Mouse (Mus musculus) liver, postnatal 0 days (tissue): ENCODE measurements around the gene Chek2. TPM values are rescaled to one million over a fixed set of nuclear protein-coding genes. Genes with fewer than 3 reads are reported as not detected.

ENCODE experiments used
- ATAC-seq: fragments of 200-750 bp; cut with Nextera tagmentation; 2 replicates; pipeline ENCODE4 v1.8.0; 2017; ENCODE audit warnings: mild to moderate bottlenecking, moderate library complexity
- DNase-seq: peaks from one replicate; pipeline ENCODE4 v3.0.0-alpha.2; 2016
- H3K27ac ChIP-seq: fragments of 300-500 bp; sonication (generic); 2 replicates; pipeline ENCODE4 v1.5.1; 2014; ENCODE audit warnings: antibody characterized with exemption, moderate library complexity, mild to moderate bottlenecking, low read depth
- H3K27me3 ChIP-seq: fragments of 300-500 bp; sonication (generic); 2 replicates; pipeline ENCODE4 v1.6.1; 2014; ENCODE audit warnings: low read length, control low read depth, mixed read lengths; ENCODE audit not compliant: insufficient read depth
- H3K36me3 ChIP-seq: fragments of 300-500 bp; sonication (generic); replicated peaks from 2 replicates; pipeline ENCODE4 v1.6.1; 2014; ENCODE audit warnings: mild to moderate bottlenecking, control low read depth, low read length, moderate library complexity, mixed read lengths; ENCODE audit not compliant: insufficient read depth
- H3K4me1 ChIP-seq: fragments of 300-500 bp; sonication (generic); 2 replicates; pipeline ENCODE4 v1.6.1; 2014; ENCODE audit warnings: antibody characterized with exemption, mild to moderate bottlenecking, control low read depth; ENCODE audit not compliant: insufficient read depth
- H3K4me2 ChIP-seq: fragments of 300-500 bp; sonication (generic); 2 replicates; pipeline ENCODE4 v1.6.1; 2014; ENCODE audit warnings: low read depth, mild to moderate bottlenecking, low read length, moderate library complexity, mixed read lengths
- H3K4me3 ChIP-seq: fragments of 300-500 bp; sonication (generic); 2 replicates; pipeline ENCODE4 v1.5.1; 2014; ENCODE audit warnings: low read depth, low read length
- H3K9ac ChIP-seq: fragments of 300-500 bp; sonication (generic); replicated peaks from 2 replicates; pipeline ENCODE4 v1.6.1; 2014; ENCODE audit warnings: mild to moderate bottlenecking, moderate library complexity
- H3K9me3 ChIP-seq: fragments of 300-500 bp; sonication (generic); 2 replicates; pipeline ENCODE4 v1.6.1; 2016; ENCODE audit warnings: mild to moderate bottlenecking, control low read depth, low read length, mixed read lengths
- CTCF ChIP-seq: sonication (generic); IDR thresholded peaks from 2 replicates; pipeline ENCODE4 v1.5.1; 2016; ENCODE audit warnings: antibody characterized with exemption, low read depth
- EP300 ChIP-seq: IDR thresholded peaks from 2 replicates; pipeline ENCODE4 v1.6.1; 2016; ENCODE audit warnings: antibody characterized with exemption, low read depth, mild to moderate bottlenecking
- WGBS: fragments of 180-500 bp; shearing (Covaris S2); extraction: QIAGEN DNeasy Blood & Tissue Kit; methylation state at CpG from one replicate; pipeline ENCODE4 v1.1.7; 2014; ENCODE audit not compliant: insufficient replicate concordance; 5-methylcytosine and 5-hydroxymethylcytosine counted together
- polyA plus RNA-seq: library from polyadenylated mRNA; unstranded; fragments of >200 nt; fragmentation: Nextera tagmentation; extraction: Ambion mirVana; gene quantifications from 2 replicates; pipeline ENCODE4 v1.2.1, GENCODE M21; 2015

Gene Chek2
- polyA plus RNA-seq, 1 experiment from 2014 or later, result 13.2 TPM

GRCm38 (mm10) chr5:110860445-110860844 lies 20.7 kb downstream of the Chek2 start:
- no peaks in the 10 kb centered on the region for H3K27me3 ChIP-seq
- H3K27ac ChIP-seq, result no peak overlapping the region
- no peak for DNase-seq
- ATAC-seq, result no peak
- no peak overlapping the region for H3K4me3 ChIP-seq
- no peaks in the 10 kb centered on the region for H3K4me1 ChIP-seq
- H3K4me2 ChIP-seq, result no peak overlapping the region
- no peaks in the 10 kb centered on the region for H3K9me3 ChIP-seq
- H3K9ac ChIP-seq, result no peak overlapping the region
- TF ChIP-seq CTCF (no peak), EP300 (no peak)
- WGBS, result 88% methylated on average over 5 of the region's 5 CpGs
- peaks cover 33% of the 10 kb centered on the region for H3K36me3 ChIP-seq

GRCm38 (mm10) chr5:110868460-110868859 lies 28.7 kb downstream of the Chek2 start:
- Histone ChIP-seq H3K36me3 (peaks cover 36% of the 10 kb centered on the region), H3K27ac (no peak overlapping the region)
- 90% methylated on average over 4 of the region's 4 CpGs for WGBS

DNA sequence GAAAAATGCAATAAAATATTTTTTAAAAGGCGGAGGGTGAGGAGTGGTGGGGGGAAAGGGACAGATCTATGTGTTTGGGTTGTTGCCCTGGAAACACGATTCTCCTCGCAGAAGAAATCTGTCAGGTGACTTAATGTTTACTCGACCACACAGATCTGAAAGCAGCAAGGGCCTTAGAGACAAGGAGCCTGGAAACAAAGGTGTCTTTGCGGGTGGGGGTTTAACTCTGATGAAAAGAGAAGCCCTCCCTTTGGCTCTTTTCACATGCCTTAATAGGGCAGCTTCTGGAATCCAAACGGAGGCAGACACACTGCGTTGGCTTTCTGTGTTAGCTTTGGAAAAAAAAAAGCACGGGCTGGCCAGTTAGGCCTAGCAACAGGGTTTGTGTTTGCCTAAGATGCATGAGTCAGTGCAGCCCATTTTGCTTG lies 29.5 kb downstream of the Chek2 start:
- TF ChIP-seq EP300 (no peak), CTCF (no peak)
- ATAC-seq (no peak), DNase-seq (no peak)
- no peak overlapping the region for H3K9ac ChIP-seq
- H3K9me3 ChIP-seq, result no peaks in the 10 kb centered on the region
- peaks cover 34% of the 10 kb centered on the region for H3K36me3 ChIP-seq
- H3K4me2 ChIP-seq, result no peak overlapping the region
- WGBS, result 59% methylated on average over 8 of the region's 8 CpGs
- no peaks in the 10 kb centered on the region for H3K4me1 ChIP-seq
- H3K27me3 ChIP-seq, result no peaks in the 10 kb centered on the region
- no peak overlapping the region for H3K27ac ChIP-seq
- H3K4me3 ChIP-seq, result no peak overlapping the region

More at GRCm38 (mm10) chr5:110868460-110868859, 28.7 kb downstream of the Chek2 start:
- H3K9ac ChIP-seq, result no peak overlapping the region
- H3K4me1 ChIP-seq, result no peaks in the 10 kb centered on the region
- no peak overlapping the region for H3K4me2 ChIP-seq
- DNase-seq, result no peak
- H3K4me3 ChIP-seq, result no peak overlapping the region
- ATAC-seq, result no peak
- H3K9me3 ChIP-seq, result no peaks in the 10 kb centered on the region
- H3K27me3 ChIP-seq, result no peaks in the 10 kb centered on the region
- TF ChIP-seq CTCF (no peak), EP300 (no peak)

DNA sequence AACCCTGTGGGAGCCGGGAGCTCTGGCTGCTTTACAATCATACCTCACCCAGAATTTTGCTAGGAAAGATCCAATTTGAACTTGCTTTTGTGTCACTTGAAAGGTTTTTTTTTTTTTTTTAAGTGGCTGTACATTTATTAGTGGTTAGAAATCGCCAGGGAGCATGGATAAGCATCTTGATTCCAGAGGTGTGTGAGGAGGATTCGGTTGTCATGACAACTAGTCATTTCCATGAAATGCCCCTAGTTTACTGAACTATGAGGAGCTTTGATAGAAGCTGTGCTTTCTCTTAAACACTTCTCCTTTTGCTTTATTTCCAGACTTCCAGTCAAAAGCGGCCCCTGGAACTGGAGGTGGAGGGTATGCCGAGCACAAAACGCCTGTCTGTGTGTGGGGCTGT lies 33.4 kb downstream of the Chek2 start:
- ATAC-seq (no peak), DNase-seq (no peak)
- H3K36me3 ChIP-seq, result peaks cover 20% of the 10 kb centered on the region
- 90% methylated on average over 6 of the region's 6 CpGs for WGBS
- no peaks in the 10 kb centered on the region for H3K9me3 ChIP-seq
- H3K9ac ChIP-seq, result no peak overlapping the region
- no peaks in the 10 kb centered on the region for H3K27me3 ChIP-seq
- no peak overlapping the region for H3K4me3 ChIP-seq
- no peaks in the 10 kb centered on the region for H3K4me1 ChIP-seq
- no peak overlapping the region for H3K27ac ChIP-seq
- TF ChIP-seq CTCF (no peak), EP300 (no peak)
- H3K4me2 ChIP-seq, result no peak overlapping the region

DNA sequence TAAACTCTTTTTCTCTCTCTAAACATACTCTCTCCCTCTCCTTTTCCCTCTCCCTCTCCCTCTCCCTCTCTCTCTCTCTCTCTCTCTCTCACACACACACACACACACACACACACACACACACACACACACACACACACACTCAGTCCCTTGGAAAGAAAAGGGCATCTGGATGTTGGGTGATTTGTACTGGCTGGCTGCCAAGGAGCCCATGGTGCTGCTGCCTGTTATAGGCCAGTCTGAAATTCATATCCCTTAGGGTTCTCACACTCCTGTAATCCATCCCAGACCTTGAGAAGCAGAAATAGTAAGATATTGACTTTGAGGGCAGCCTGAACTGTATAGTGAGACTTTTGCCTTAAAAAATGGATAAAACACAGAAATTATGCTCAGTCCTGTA lies 34.9 kb downstream of the Chek2 start:
- Histone ChIP-seq H3K27ac (no peak overlapping the region), H3K4me2 (no peak overlapping the region), H3K4me3 (no peak overlapping the region), H3K4me1 (no peaks in the 10 kb centered on the region), H3K9me3 (no peaks in the 10 kb centered on the region), H3K27me3 (no peaks in the 10 kb centered on the region), H3K9ac (no peak overlapping the region), H3K36me3 (peaks cover 20% of the 10 kb centered on the region; the same call in 1 of the 2 replicates)
- ATAC-seq (no peak), DNase-seq (no peak)
- TF ChIP-seq EP300 (no peak), CTCF (no peak)

- no peak for ATAC-seq
- DNase-seq, result no peak
- no peaks in the 10 kb centered on the region for H3K27me3 ChIP-seq
- TF ChIP-seq EP300, result no peak
- H3K4me1 ChIP-seq, result no peaks in the 10 kb centered on the region
- 90% methylated on average over 1 of the region's 1 CpGs for WGBS
- H3K4me2 ChIP-seq, result no peak overlapping the region
- H3K9ac ChIP-seq, result no peak overlapping the region
- no peak overlapping the region for H3K27ac ChIP-seq
- H3K36me3 ChIP-seq, result peaks cover 15% of the 10 kb centered on the region; the same call in 1 of the 2 replicates
- H3K9me3 ChIP-seq, result no peaks in the 10 kb centered on the region
- no peak overlapping the region for H3K4me3 ChIP-seq
These were observed 35.5 kb downstream of the Chek2 start for GRCm38 (mm10) chr5:110875286-110875685.
